Mouse (Mus musculus) adrenal gland, adult (tissue): ENCODE results near the gene Erich4.

Experiments used
- DNase-seq, 2 experiments: peaks; one replicate each; pipeline ENCODE4 v3.0.0; 2022 to 2023; ENCODE audit warnings: low spot score in 1 of 2; ENCODE audit not compliant: inconsistent age in 2 of 2

Erich4 gene

GRCm38 (mm10) chr7:25615706-25616011 is at the start of gene Erich4:
Gene Erich4, minus strand, starts transcription at chr7:25615892.
- no peak for DNase-seq

GRCm38 (mm10) chr7:25658657-25659472 is 43.2 kb upstream of the Erich4 start, which contains the start of the genes Bckdha and Exosc5:
Gene Bckdha, minus strand, starts transcription at chr7:25658981.
Gene Exosc5, plus strand, starts transcription at chr7:25659164.
- peak; percentile 99 to 100 for DNase-seq

GRCm38 (mm10) chr7:25657785-25658184 is 42.1 kb upstream of the Erich4 start:
- DNase-seq = peak in 1 of 2 experiments; percentile 63

- peak in 1 of 2 experiments; percentile 45 for DNase-seq
These were observed 40.1 kb upstream of the Erich4 start for GRCm38 (mm10) chr7:25655601-25656428.

GRCm38 (mm10) chr7:25652244-25652759 is 36.6 kb upstream of the Erich4 start:
- DNase-seq = no peak

- no peak for DNase-seq
These were observed 35.6 kb upstream of the Erich4 start for GRCm38 (mm10) chr7:25651281-25651680.

- DNase-seq = no peak
These were observed 34.1 kb upstream of the Erich4 start for GRCm38 (mm10) chr7:25649839-25650238.

GRCm38 (mm10) chr7:25647574-25648123 is 32.0 kb upstream of the Erich4 start:
- DNase-seq = no peak

- DNase-seq = no peak
These were observed 29.4 kb upstream of the Erich4 start for GRCm38 (mm10) chr7:25645074-25645473.

- no peak for DNase-seq
These were observed 28.9 kb upstream of the Erich4 start for GRCm38 (mm10) chr7:25644631-25645030.

- DNase-seq = no peak
These were observed 28.4 kb upstream of the Erich4 start for GRCm38 (mm10) chr7:25644136-25644535.

- no peak for DNase-seq
These were observed 24.1 kb upstream of the Erich4 start for GRCm38 (mm10) chr7:25639754-25640153.

GRCm38 (mm10) chr7:25637099-25637498 is 21.4 kb upstream of the Erich4 start:
- DNase-seq = no peak

GRCm38 (mm10) chr7:25636373-25636772 is 20.7 kb upstream of the Erich4 start:
- DNase-seq = no peak

GRCm38 (mm10) chr7:25632679-25633078 is 17.0 kb upstream of the Erich4 start:
- peak in 1 of 2 experiments; percentile 41 for DNase-seq

- no peak for DNase-seq
These were observed 12.6 kb upstream of the Erich4 start for GRCm38 (mm10) chr7:25628323-25628620.

- peak; percentile 68 to 85 for DNase-seq
These were observed 12.0 kb upstream of the Erich4 start for GRCm38 (mm10) chr7:25627431-25628322.

GRCm38 (mm10) chr7:25626509-25627430 is 11.1 kb upstream of the Erich4 start, which contains the start of gene B3gnt8:
Gene B3gnt8, plus strand, starts transcription at chr7:25626654.
- peak; percentile 48 to 72 for DNase-seq

- DNase-seq = peak in 1 of 2 experiments; percentile 65
These were observed 10.0 kb upstream of the Erich4 start for GRCm38 (mm10) chr7:25625594-25626250.
